Mouse (Mus musculus) limb, embryonic 15.5 days (tissue): ENCODE results near the gene Birc5. TPM values are rescaled to one million over a fixed set of nuclear protein-coding genes. Genes with fewer than 3 reads are reported as not detected.
"Not testable (repeated sequence)": the region's sequence is repeated elsewhere in the genome, so short reads cannot be mapped to it uniquely, and the experiment has no call there.

ENCODE experiments used
- ATAC-seq: fragments of 200-750 bp; cut with Nextera tagmentation; 2 replicates; pipeline ENCODE4 v1.8.0; 2017; ENCODE audit warnings: low read depth, moderate TSS enrichment; ENCODE audit not compliant: insufficient number of reproducible peaks, low FRiP score, low TSS enrichment
- H3K27ac ChIP-seq: fragments of 300-500 bp; sonication (generic); 2 replicates; pipeline ENCODE4 v1.5.1; 2015; ENCODE audit warnings: moderate library complexity, mild to moderate bottlenecking, inconsistent platforms
- H3K27me3 ChIP-seq: fragments of 300-500 bp; sonication (generic); 2 replicates; pipeline ENCODE4 v1.6.1; 2015; ENCODE audit warnings: inconsistent platforms
- H3K36me3 ChIP-seq: fragments of 300-500 bp; sonication (generic); 2 replicates; pipeline ENCODE4 v1.6.1; 2015; ENCODE audit warnings: inconsistent platforms
- H3K4me1 ChIP-seq: fragments of 300-500 bp; sonication (generic); 2 replicates; pipeline ENCODE4 v1.6.1; 2015; ENCODE audit warnings: inconsistent platforms
- H3K4me2 ChIP-seq: fragments of 300-500 bp; sonication (generic); 2 replicates; pipeline ENCODE4 v1.6.1; 2015; ENCODE audit warnings: mild to moderate bottlenecking, inconsistent platforms
- H3K4me3 ChIP-seq: fragments of 300-500 bp; sonication (generic); 2 replicates; pipeline ENCODE4 v1.5.1; 2015; ENCODE audit warnings: mild to moderate bottlenecking, inconsistent platforms
- H3K9ac ChIP-seq: fragments of 300-500 bp; sonication (generic); 2 replicates; pipeline ENCODE4 v1.6.1; 2015; ENCODE audit warnings: inconsistent platforms
- H3K9me3 ChIP-seq: fragments of 300-500 bp; sonication (generic); 2 replicates; pipeline ENCODE4 v1.6.1; 2016; ENCODE audit warnings: inconsistent platforms
- WGBS: fragments of 180-500 bp; shearing (Covaris S2); methylation state at CpG from one replicate; pipeline ENCODE4 v1.1.7; 2015; 5-methylcytosine and 5-hydroxymethylcytosine counted together
- polyA plus RNA-seq: library from polyadenylated mRNA; unstranded; fragments of >200 nt; fragmentation: Nextera tagmentation; extraction: Ambion mirVana; gene quantifications from 2 replicates; pipeline ENCODE4 v1.2.1, GENCODE M21; 2015

Birc5 gene
- polyA plus RNA-seq, 1 experiment from 2014 or later = 254 TPM

GRCm38 (mm10) chr11:117828888-117829604 is 20.0 kb upstream of the Birc5 start:
- ATAC-seq = no peak
- Histone ChIP-seq H3K27me3 (no peaks in the 10 kb centered on the region), H3K36me3 (no peaks in the 10 kb centered on the region), H3K4me3 (no peak overlapping the region), H3K9me3 (no peaks in the 10 kb centered on the region), H3K4me1 (peaks cover 63% of the 10 kb centered on the region), H3K9ac (no peak overlapping the region), H3K27ac (peak overlapping the region; percentile 75), H3K4me2 (no peak overlapping the region)
- WGBS = 55% methylated on average over 9 of the region's 9 CpGs

DNA sequence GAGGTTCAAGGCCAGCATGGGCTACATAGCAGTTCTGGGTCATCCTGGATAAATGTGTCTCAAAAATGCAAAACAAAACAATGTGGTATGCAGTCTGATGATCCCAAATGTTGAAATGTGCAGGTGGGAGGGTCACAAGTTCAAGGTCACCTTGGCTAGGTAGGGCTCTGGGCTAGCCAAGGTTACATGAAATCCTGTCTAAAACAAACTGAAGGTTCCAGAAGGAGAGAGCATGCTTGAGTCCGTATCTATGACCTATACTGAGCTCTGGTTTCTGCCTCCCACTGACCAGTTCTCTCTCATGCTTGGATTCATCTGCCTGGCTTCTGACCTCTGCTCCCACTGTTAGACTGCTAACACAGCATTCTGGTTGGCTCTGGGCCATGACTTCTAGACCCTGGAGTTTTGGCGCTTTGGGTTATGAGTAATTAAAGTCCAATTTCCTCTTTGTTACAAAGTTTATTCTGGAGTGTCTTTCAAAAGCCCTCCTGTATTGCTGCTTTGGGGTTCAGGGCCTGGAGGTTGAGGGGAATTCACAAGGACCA is 19.3 kb upstream of the Birc5 start:
- Histone ChIP-seq H3K4me3 (no peak overlapping the region), H3K27ac (peak overlapping the region; percentile 75; the same call in 1 of the 2 replicates), H3K9me3 (no peaks in the 10 kb centered on the region), H3K27me3 (no peaks in the 10 kb centered on the region), H3K4me2 (no peak overlapping the region), H3K36me3 (no peaks in the 10 kb centered on the region), H3K9ac (no peak overlapping the region), H3K4me1 (peaks cover 57% of the 10 kb centered on the region)
- ATAC-seq = no peak
- 60% methylated on average over 2 of the region's 2 CpGs for WGBS

GRCm38 (mm10) chr11:117830401-117830800 is 18.6 kb upstream of the Birc5 start:
- Histone ChIP-seq H3K9me3 (no peaks in the 10 kb centered on the region), H3K4me3 (no peak overlapping the region), H3K27me3 (no peaks in the 10 kb centered on the region), H3K9ac (no peak overlapping the region), H3K4me1 (peaks cover 51% of the 10 kb centered on the region), H3K27ac (no peak overlapping the region), H3K4me2 (no peak overlapping the region), H3K36me3 (no peaks in the 10 kb centered on the region)
- no peak for ATAC-seq
- WGBS = 60% methylated on average over 9 of the region's 9 CpGs

- peak; percentile 9; the same call in 1 of the 2 replicates for ATAC-seq
Observed at GRCm38 (mm10) chr11:117832086-117832969, 16.7 kb upstream of the Birc5 start.

GRCm38 (mm10) chr11:117833509-117833908 is 15.5 kb upstream of the Birc5 start:
- H3K9ac ChIP-seq, H3K4me3 ChIP-seq, H3K4me2 ChIP-seq, H3K27ac ChIP-seq, H3K36me3 ChIP-seq, H3K9me3 ChIP-seq, ATAC-seq, H3K27me3 ChIP-seq: not testable (repeated sequence)
- 90% methylated on average over 5 of the region's 6 CpGs for WGBS
- peaks cover 31% of the 10 kb centered on the region for H3K4me1 ChIP-seq

More at GRCm38 (mm10) chr11:117832086-117832969, 16.7 kb upstream of the Birc5 start:
- H3K27me3 ChIP-seq = no peaks in the 10 kb centered on the region
- H3K4me3 ChIP-seq = peak overlapping the region; percentile 31
- no peak overlapping the region for H3K27ac ChIP-seq
- no peaks in the 10 kb centered on the region for H3K36me3 ChIP-seq
- H3K9me3 ChIP-seq = no peaks in the 10 kb centered on the region
- peak overlapping the region; percentile 47 for H3K4me2 ChIP-seq
- peaks cover 38% of the 10 kb centered on the region for H3K4me1 ChIP-seq
- H3K9ac ChIP-seq = no peak overlapping the region
- 17% methylated on average over 28 of the region's 28 CpGs for WGBS

GRCm38 (mm10) chr11:117834086-117834485 is 15.0 kb upstream of the Birc5 start:
- Histone ChIP-seq H3K4me2 (no peak overlapping the region), H3K27me3 (no peaks in the 10 kb centered on the region), H3K9me3 (no peaks in the 10 kb centered on the region), H3K4me1 (peaks cover 29% of the 10 kb centered on the region), H3K9ac (no peak overlapping the region), H3K36me3 (no peaks in the 10 kb centered on the region), H3K27ac (no peak overlapping the region), H3K4me3 (no peak overlapping the region)
- WGBS = 92% methylated on average over 8 of the region's 8 CpGs
- no peak for ATAC-seq

DNA sequence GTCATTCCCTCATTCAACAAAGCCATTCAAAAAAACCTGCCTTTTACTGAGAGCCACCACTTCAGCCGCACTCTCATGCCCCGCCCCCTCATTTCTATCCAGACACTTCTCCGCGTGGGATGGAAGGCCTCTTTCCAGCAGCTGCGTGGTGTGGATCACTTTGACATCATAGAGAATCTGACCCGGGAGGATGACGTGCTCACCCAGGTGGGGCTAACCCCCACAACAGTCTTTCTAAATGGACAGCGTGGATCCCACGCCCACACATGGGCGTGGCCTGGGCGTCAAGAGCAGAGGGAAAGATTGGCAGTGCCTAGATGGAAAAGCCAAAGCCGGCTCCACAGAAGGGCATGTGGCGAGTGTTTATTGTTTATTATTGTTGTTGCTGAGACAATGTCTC is 12.7 kb upstream of the Birc5 start:
- WGBS = 24% methylated on average over 13 of the region's 13 CpGs
- 0 out of 2 replicates have a peak overlapping the region, but pooled peaks have one; percentile 4 for H3K4me3 ChIP-seq

DNA sequence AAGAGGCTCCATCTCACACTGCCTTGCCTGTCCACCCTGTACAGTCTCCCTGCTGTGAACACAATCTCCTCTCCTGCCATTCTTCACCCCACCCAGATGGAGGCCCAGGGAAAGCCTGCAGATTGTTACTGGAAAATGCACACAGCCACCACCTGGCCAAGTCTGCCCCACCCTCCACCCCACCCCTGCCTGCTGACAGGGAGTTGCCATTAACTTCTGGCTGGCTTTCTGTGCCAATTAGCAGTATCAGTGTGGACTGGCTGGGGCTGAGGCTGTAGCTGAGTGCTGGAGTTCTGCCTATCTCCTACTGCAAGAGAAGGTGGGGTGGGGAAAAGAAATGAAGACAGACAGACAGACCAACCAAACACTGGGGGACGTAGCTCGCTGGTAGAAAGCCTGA is 10.5 kb upstream of the Birc5 start:
- Histone ChIP-seq H3K9ac (no peak overlapping the region), H3K27me3 (no peaks in the 10 kb centered on the region), H3K4me2 (no peak overlapping the region), H3K4me3 (no peak overlapping the region), H3K27ac (peak overlapping the region; percentile 50; the same call in 1 of the 2 replicates), H3K36me3 (no peaks in the 10 kb centered on the region), H3K4me1 (peaks cover 11% of the 10 kb centered on the region), H3K9me3 (no peaks in the 10 kb centered on the region)
- 61% methylated on average over 2 of the region's 2 CpGs for WGBS
- 0 out of 2 replicates have a peak, but pooled peaks have one; percentile 31 for ATAC-seq

More for the DNA sequence above, 12.7 kb upstream of the Birc5 start:
- Histone ChIP-seq H3K9ac (no peak overlapping the region), H3K4me2 (no peak overlapping the region), H3K27ac (no peak overlapping the region), H3K27me3 (no peaks in the 10 kb centered on the region), H3K36me3 (no peaks in the 10 kb centered on the region), H3K9me3 (no peaks in the 10 kb centered on the region), H3K4me1 (peaks cover 20% of the 10 kb centered on the region)
- no peak for ATAC-seq

DNA sequence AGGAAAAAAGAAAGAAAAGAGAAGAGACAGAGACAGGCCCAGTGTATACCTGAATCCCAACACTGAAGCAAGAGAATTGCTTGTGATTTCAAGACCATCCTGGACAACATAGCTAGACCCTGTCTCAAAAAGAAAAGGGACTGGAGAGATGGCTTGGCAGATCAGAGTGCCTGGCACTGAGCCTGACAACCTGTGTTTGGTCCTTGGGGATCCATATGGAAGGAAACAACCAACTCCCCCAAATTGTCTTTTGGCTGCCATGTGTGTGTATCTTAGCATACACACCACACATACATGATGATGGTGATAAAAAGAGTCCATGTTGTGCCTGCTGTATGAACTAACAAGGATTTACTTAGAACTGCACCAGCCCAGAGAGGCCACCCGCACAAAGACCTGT is 10.0 kb upstream of the Birc5 start:
- Histone ChIP-seq H3K27ac (peak overlapping the region; percentile 50; the same call in 1 of the 2 replicates), H3K4me3 (no peak overlapping the region)
- 85% methylated on average over 1 of the region's 1 CpGs for WGBS

DNA sequence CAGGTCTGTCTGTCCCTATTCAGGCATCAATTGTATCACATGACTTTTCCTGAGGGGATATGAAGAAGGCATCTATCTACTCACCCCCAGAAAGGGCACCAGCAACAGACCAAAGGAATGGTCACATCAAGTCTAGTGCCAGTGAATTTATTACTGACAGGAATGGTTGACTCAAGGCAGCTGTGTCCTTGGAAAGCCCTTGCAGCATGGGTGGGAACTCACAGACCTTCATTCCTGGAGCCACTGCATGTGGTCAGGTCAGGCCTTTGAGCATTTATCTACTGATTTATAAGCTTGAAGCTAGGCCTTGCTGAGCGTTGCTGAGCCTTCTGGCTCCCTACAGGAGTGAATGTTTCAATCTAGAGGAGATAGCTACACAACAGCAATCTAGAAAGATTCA is 8.1 kb upstream of the Birc5 start:
- no peak for ATAC-seq
- H3K9me3 ChIP-seq = no peaks in the 10 kb centered on the region
- no peaks in the 10 kb centered on the region for H3K36me3 ChIP-seq
- 39% methylated on average over 1 of the region's 1 CpGs for WGBS
- no peak overlapping the region for H3K4me3 ChIP-seq
- H3K9ac ChIP-seq = no peak overlapping the region
- no peaks in the 10 kb centered on the region for H3K27me3 ChIP-seq
- peaks cover 11% of the 10 kb centered on the region for H3K4me1 ChIP-seq
- no peak overlapping the region for H3K4me2 ChIP-seq
- no peak overlapping the region for H3K27ac ChIP-seq

More for the DNA sequence above, 10.0 kb upstream of the Birc5 start:
- no peak for ATAC-seq
- Histone ChIP-seq H3K9ac (no peak overlapping the region), H3K9me3 (no peaks in the 10 kb centered on the region), H3K4me1 (peaks cover 11% of the 10 kb centered on the region), H3K36me3 (no peaks in the 10 kb centered on the region), H3K4me2 (no peak overlapping the region), H3K27me3 (no peaks in the 10 kb centered on the region)

DNA sequence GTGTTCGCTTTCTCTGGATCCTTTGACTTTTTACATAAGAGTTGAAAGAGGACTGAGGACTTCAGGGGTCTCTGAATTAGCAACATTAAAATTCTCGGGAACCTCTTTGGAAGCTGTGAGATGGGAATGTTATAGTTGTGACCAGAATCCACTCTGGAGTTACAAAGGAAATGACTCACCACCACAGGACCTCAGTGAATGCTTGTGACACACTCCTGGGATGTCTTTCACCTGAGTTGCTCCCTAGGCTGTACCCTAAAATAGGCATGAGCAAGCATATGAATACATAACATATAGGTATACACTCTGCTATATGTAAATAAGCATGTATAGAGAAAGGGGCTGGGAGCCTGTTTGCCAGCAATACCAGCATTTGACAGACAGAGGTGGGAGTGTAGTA is 5.6 kb upstream of the Birc5 start:
- Histone ChIP-seq H3K27ac (no peak overlapping the region), H3K4me3 (no peak overlapping the region), H3K4me1 (peaks cover 16% of the 10 kb centered on the region), H3K27me3 (no peaks in the 10 kb centered on the region), H3K36me3 (no peaks in the 10 kb centered on the region), H3K9me3 (no peaks in the 10 kb centered on the region), H3K9ac (no peak overlapping the region), H3K4me2 (no peak overlapping the region)
- no peak for ATAC-seq
- WGBS = 82% methylated on average over 2 of the region's 2 CpGs

- no peak for ATAC-seq
- no peak overlapping the region for H3K4me3 ChIP-seq
- WGBS = 63% methylated on average over 2 of the region's 2 CpGs
- no peaks in the 10 kb centered on the region for H3K27me3 ChIP-seq
- no peaks in the 10 kb centered on the region for H3K9me3 ChIP-seq
- peaks cover 20% of the 10 kb centered on the region for H3K4me1 ChIP-seq
- no peaks in the 10 kb centered on the region for H3K36me3 ChIP-seq
- H3K4me2 ChIP-seq = no peak overlapping the region
- H3K27ac ChIP-seq = no peak overlapping the region
- no peak overlapping the region for H3K9ac ChIP-seq
Observed at GRCm38 (mm10) chr11:117844997-117845396, 4.1 kb upstream of the Birc5 start.
